Mouse (Mus musculus): ENCODE data around the gene Pcmt1. TPM values are rescaled to one million over a fixed set of nuclear protein-coding genes. Genes with fewer than 3 reads are reported as not detected.
A peak's percentile ranks its signal among the peaks of the same experiment; 100 is the strongest.

The Pcmt1 gene
- 52.1 and 66.5 TPM in 2 replicates for polyA plus RNA-seq (2012; rRNA removed)
- 115 and 125 TPM in 2 replicates for polyA plus RNA-seq (2014; fragmentation: Nextera tagmentation; extraction: Ambion mirVana)

- Histone ChIP-seq H3K9ac (ENCODE audit: low read depth, low read length, severe bottlenecking) (peak within 1 kb of the TSS; percentile 100), H3K4me2 (replicated peaks; ENCODE audit: low read depth, low read length, severe bottlenecking) (peak within 1 kb of the TSS; percentile 65), H3K9me3 (ENCODE audit: control insufficient read depth, low read length) (no peaks in the 10 kb centered on the region), H3K4me1 (ENCODE audit: control insufficient read depth, insufficient read depth, low read length) (peaks cover 21% of the 10 kb centered on the region), H3K4me3 (replicated peaks; ENCODE audit: low read length) (peak within 1 kb of the TSS; percentile 97), H3K27me3 (ENCODE audit: control insufficient read depth, insufficient read depth, low read length) (no peaks in the 10 kb centered on the region), H3K36me3 (ENCODE audit: control insufficient read depth, insufficient read depth, low read length) (peaks cover 37% of the 10 kb centered on the region), H3K27ac (replicated peaks; ENCODE audit: low read depth, low read length) (peak within 1 kb of the TSS; percentile 98)
- DNase-seq (ENCODE audit: low spot score), result peak; percentile 81
- under 1% methylated on average over 41 of the region's 65 CpGs for WGBS
- TF ChIP-seq POLR2A (IDR thresholded peaks at IDR 0.05; ENCODE audit: borderline replicate concordance, extremely low read depth, insufficient read depth, insufficient read length), result peak; percentile 83; the same call in 1 of the 2 replicates
- peak; percentile 91 for ATAC-seq (ENCODE audit: low FRiP score, low read depth)
Observed at GRCm38 (mm10) chr10:7680731-7681301, at the start of gene Pcmt1, which contains the start of gene Lats1. Pcmt1 (minus strand) TSS chr10:7681136. Lats1 (plus strand) TSS chr10:7681214.

DNA sequence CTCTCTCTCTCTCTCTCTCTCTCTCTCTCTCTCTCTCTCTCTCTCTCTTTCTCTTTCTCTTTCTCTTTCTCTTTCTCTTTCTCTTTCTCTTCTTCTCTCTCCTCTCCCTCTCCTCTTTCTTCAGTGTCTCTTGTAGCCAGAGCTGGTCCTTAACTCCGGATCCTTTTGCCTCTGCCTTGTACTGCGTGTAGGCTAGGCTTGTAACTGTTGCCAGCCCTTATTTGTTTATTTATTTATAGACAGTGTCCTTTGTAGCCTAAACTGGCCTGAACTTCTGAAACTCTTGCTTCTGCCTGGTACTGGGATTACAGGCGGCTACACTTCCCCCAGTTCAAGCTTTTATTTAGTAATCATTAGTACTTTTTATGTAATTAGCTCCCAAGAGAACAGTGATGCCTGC is 46.1 kb upstream of the Pcmt1 start:
- H3K27ac ChIP-seq (replicated peaks; ENCODE audit: low read depth, low read length), result no peak overlapping the region
- H3K4me3 ChIP-seq (replicated peaks; ENCODE audit: low read length), result peak overlapping the region; percentile 88
- TF ChIP-seq POLR2A (IDR thresholded peaks at IDR 0.05; ENCODE audit: borderline replicate concordance, extremely low read depth, insufficient read depth, insufficient read length), result no peak
- H3K36me3 ChIP-seq (ENCODE audit: control insufficient read depth, insufficient read depth, low read length), result no peaks in the 10 kb centered on the region
- peaks cover 5% of the 10 kb centered on the region for H3K4me1 ChIP-seq (ENCODE audit: control insufficient read depth, insufficient read depth, low read length)
- ATAC-seq (ENCODE audit: low FRiP score, low read depth) (no peak), DNase-seq (ENCODE audit: low spot score) (no peak)
- no peaks in the 10 kb centered on the region for H3K27me3 ChIP-seq (ENCODE audit: control insufficient read depth, insufficient read depth, low read length)
- WGBS, result 12% methylated on average over 3 of the region's 3 CpGs
- peak overlapping the region; percentile 39; the same call in 1 of the 2 replicates for H3K9ac ChIP-seq (ENCODE audit: low read depth, low read length, severe bottlenecking)
- H3K4me2 ChIP-seq (replicated peaks; ENCODE audit: low read depth, low read length, severe bottlenecking), result peak overlapping the region; percentile 60
- no peaks in the 10 kb centered on the region for H3K9me3 ChIP-seq (ENCODE audit: control insufficient read depth, low read length)

DNA sequence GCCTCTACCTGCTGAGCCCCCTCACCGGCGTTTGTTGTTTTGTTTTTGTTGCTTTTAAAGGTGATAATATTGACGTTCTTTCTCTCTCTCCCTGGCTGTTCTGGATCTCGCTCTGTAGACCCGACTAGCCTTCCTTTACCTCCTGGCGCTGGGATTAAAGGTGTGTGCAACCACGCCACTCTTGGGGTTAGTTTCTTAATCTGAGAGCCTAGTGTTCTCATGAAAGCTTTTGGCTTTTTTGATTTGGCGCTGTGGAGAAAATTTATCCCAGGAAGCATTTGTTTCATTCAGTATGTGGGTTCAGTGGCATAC is 45.5 kb upstream of the Pcmt1 start:
- no peak for ATAC-seq (ENCODE audit: low FRiP score, low read depth)
- Histone ChIP-seq H3K4me2 (replicated peaks; ENCODE audit: low read depth, low read length, severe bottlenecking) (peak overlapping the region; percentile 60), H3K27me3 (ENCODE audit: control insufficient read depth, insufficient read depth, low read length) (no peaks in the 10 kb centered on the region), H3K36me3 (ENCODE audit: control insufficient read depth, insufficient read depth, low read length) (no peaks in the 10 kb centered on the region), H3K27ac (replicated peaks; ENCODE audit: low read depth, low read length) (peak overlapping the region; percentile 72; the same call in 1 of the 2 replicates), H3K9ac (ENCODE audit: low read depth, low read length, severe bottlenecking) (peak overlapping the region; percentile 77), H3K9me3 (ENCODE audit: control insufficient read depth, low read length) (no peaks in the 10 kb centered on the region), H3K4me1 (ENCODE audit: control insufficient read depth, insufficient read depth, low read length) (peaks cover 5% of the 10 kb centered on the region), H3K4me3 (replicated peaks; ENCODE audit: low read length) (peak overlapping the region; percentile 88)
- no peak for TF ChIP-seq POLR2A (IDR thresholded peaks at IDR 0.05; ENCODE audit: borderline replicate concordance, extremely low read depth, insufficient read depth, insufficient read length)
- no peak for DNase-seq (ENCODE audit: low spot score)
- WGBS, result 0% methylated on average over 8 of the region's 8 CpGs

DNA sequence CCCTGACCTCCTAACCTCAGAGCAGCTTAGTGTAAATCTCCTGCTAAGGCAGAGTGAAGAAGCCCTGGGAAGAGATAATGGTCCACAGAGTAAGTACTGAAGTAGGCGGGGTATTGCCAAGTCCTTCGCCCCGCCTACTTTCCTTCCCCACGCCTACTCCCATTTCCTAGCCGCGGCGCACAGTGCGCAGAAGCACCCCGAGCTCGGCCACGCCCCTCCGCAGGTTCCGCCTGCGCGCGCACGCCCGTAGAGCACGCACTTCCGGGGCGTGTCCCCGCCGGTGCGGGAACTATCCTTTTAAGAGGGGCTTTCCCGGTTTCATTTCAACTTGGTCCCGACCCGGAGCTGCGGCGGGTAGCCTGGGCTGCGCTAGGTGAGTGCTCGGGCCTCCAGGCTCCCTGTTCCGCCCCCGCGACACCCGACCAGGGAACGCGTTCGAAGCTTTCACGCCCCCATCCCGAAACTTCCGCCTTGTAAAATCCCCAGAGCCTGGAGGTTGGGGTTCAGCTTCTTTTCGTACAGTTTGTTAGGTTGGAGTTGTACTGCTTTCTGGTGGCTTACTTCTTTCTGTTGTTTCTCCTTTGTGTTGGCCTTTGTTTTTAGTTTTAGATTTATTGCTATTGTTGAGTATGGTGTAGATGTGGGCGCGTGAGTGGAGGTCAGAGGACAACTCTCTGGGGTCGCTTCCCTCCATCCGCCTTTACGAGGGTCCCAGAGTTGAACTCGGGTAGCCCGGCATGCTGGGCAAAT is 45.0 kb upstream of the Pcmt1 start, which contains the start of gene Katna1:
Gene Katna1 (plus strand): TSS at position 250 of the 750 bp plus-strand sequence.
- DNase-seq (ENCODE audit: low spot score) (peak; percentile 96), ATAC-seq (ENCODE audit: low FRiP score, low read depth) (peak; percentile 99)
- H3K9me3 ChIP-seq (ENCODE audit: control insufficient read depth, low read length), result no peaks in the 10 kb centered on the region
- H3K36me3 ChIP-seq (ENCODE audit: control insufficient read depth, insufficient read depth, low read length), result no peaks in the 10 kb centered on the region
- H3K4me3 ChIP-seq (replicated peaks; ENCODE audit: low read length), result peak within 1 kb of the TSS; percentile 88
- H3K4me2 ChIP-seq (replicated peaks; ENCODE audit: low read depth, low read length, severe bottlenecking), result peak within 1 kb of the TSS; percentile 60
- peak; percentile 73; the same call in 1 of the 2 replicates for TF ChIP-seq POLR2A (IDR thresholded peaks at IDR 0.05; ENCODE audit: borderline replicate concordance, extremely low read depth, insufficient read depth, insufficient read length)
- peaks cover 5% of the 10 kb centered on the region for H3K4me1 ChIP-seq (ENCODE audit: control insufficient read depth, insufficient read depth, low read length)
- peak within 1 kb of the TSS; percentile 77 for H3K9ac ChIP-seq (ENCODE audit: low read depth, low read length, severe bottlenecking)
- H3K27me3 ChIP-seq (ENCODE audit: control insufficient read depth, insufficient read depth, low read length), result no peaks in the 10 kb centered on the region
- WGBS, result 1% methylated on average over 49 of the region's 49 CpGs
- peak within 1 kb of the TSS; percentile 72 for H3K27ac ChIP-seq (replicated peaks; ENCODE audit: low read depth, low read length)

DNA sequence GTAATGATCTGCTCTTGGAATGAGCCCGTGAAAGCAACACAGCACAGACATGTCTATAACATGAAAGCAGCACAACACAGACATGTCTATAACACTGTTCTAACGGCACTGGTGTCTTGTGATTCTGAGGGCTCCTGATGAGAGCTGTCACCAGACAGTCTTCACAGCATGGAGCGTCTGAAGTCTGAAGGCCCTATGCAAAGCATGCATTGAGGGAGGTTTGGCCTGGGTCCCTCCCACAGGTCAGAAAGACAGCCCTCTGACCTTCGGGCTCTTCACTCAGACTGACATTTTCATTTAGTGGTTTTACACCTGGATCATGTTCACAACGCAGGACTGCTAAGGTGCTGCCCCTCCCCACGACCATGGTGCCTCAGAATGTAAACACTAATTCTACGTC is 34.1 kb upstream of the Pcmt1 start:
- no peak overlapping the region for H3K4me2 ChIP-seq (replicated peaks; ENCODE audit: low read depth, low read length, severe bottlenecking)
- no peak overlapping the region for H3K4me3 ChIP-seq (replicated peaks; ENCODE audit: low read length)
- DNase-seq (ENCODE audit: low spot score) (no peak), ATAC-seq (ENCODE audit: low FRiP score, low read depth) (no peak)
- TF ChIP-seq POLR2A (IDR thresholded peaks at IDR 0.05; ENCODE audit: borderline replicate concordance, extremely low read depth, insufficient read depth, insufficient read length), result no peak
- H3K9me3 ChIP-seq (ENCODE audit: control insufficient read depth, low read length), result no peaks in the 10 kb centered on the region
- H3K36me3 ChIP-seq (ENCODE audit: control insufficient read depth, insufficient read depth, low read length), result peaks cover 48% of the 10 kb centered on the region
- H3K27me3 ChIP-seq (ENCODE audit: control insufficient read depth, insufficient read depth, low read length), result no peaks in the 10 kb centered on the region
- no peak overlapping the region for H3K27ac ChIP-seq (replicated peaks; ENCODE audit: low read depth, low read length)
- H3K9ac ChIP-seq (ENCODE audit: low read depth, low read length, severe bottlenecking), result no peak overlapping the region
- H3K4me1 ChIP-seq (ENCODE audit: control insufficient read depth, insufficient read depth, low read length), result no peaks in the 10 kb centered on the region
- WGBS, result 76% methylated on average over 7 of the region's 7 CpGs
